In the genomic region with DNA sequence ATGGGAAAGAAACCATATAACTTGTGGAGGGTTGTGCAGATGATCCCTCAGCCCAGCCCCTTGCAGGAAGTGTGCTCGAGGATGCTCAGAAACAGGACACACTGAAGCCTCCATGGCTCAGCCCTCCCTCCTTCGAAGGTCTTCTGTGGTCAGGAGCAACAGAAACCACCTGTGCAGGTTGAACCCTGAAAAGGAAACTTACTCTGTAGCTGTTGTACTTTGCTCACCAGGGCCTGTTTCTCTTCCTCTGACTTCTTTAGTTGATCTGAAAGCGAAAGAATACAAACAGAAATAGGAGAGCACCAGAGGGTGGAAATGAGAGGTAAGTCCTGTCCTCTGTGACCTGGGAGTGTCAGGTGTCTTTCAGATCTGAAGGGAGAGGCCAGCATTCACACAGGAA, we compare ENCODE assay signal across 1 mouse cellular context.
TF ChIP-seq lines count a peak whose summit lies in the region.

No protein-coding gene starts in this region.

TF ChIP-seq in CH12.LX, 34 proteins besides CTCF, POLR2A, EP300 and RAD21:
- no peak for TF ChIP-seq RCOR1 (conservative IDR thresholded peaks at IDR 0.05; ENCODE audit: low read depth, low read length)
- TF ChIP-seq MEF2A (IDR thresholded peaks at IDR 0.05; ENCODE audit: borderline replicate concordance, low read depth, low read length), result peak; percentile 66; the same call in 1 of the 2 replicates
- TF ChIP-seq SIN3A (IDR thresholded peaks at IDR 0.05; ENCODE audit: low read length), result peak; percentile 49; the same call in 1 of the 2 replicates
- no peak for TF ChIP-seq MAZ (IDR thresholded peaks at IDR 0.05; ENCODE audit: low read depth, low read length)
- TF ChIP-seq IRF4 (IDR thresholded peaks at IDR 0.05; ENCODE audit: low read depth, low read length), result peak; percentile 82
- peak; percentile 36; the same call in 1 of the 2 replicates for TF ChIP-seq ETS1 (conservative IDR thresholded peaks at IDR 0.05; ENCODE audit: low read depth, low read length)
- TF ChIP-seq BHLHE40 (IDR thresholded peaks at IDR 0.05; ENCODE audit: low read depth, low read length), result 0 out of 2 replicates have a peak, but pooled peaks have one; percentile 18
- peak; percentile 79 for TF ChIP-seq TCF12 (IDR thresholded peaks at IDR 0.05; ENCODE audit: low read depth, low read length)
